Mouse (Mus musculus): Measurements from ENCODE around the gene Pdk3.

- no peak for TF ChIP-seq CTCF (IDR thresholded peaks at IDR 0.05; ENCODE audit: low read depth, low read length)
- no peak for TF ChIP-seq EP300 (IDR thresholded peaks at IDR 0.05; ENCODE audit: insufficient read depth, low read depth, low read length)
- no peak for TF ChIP-seq POLR2A (IDR thresholded peaks at IDR 0.05; ENCODE audit: insufficient read depth, low read length)
Observed at GRCm38 (mm10) chrX:93760770-93761169, 71.2 kb downstream of the Pdk3 start.

Measured in ES-Bruce4 (cell line).